Mouse (Mus musculus) forebrain, postnatal 0 days (tissue): ENCODE results near the gene Ccdc120. TPM values are rescaled to one million over a fixed set of nuclear protein-coding genes. Genes with fewer than 3 reads are reported as not detected.

Experiments
- ATAC-seq: fragments of 200-750 bp; cut with Nextera tagmentation; 2 replicates; pipeline ENCODE4 v1.8.0; 2017; ENCODE audit warnings: mild to moderate bottlenecking, moderate library complexity
- DNase-seq: peaks from one replicate; pipeline ENCODE4 v3.0.0-alpha.2; 2015
- H3K27ac ChIP-seq: fragments of 300-500 bp; sonication (generic); 2 replicates; pipeline ENCODE4 v1.5.1; 2014; ENCODE audit warnings: low read depth, mild to moderate bottlenecking, antibody characterized with exemption, low read length, moderate library complexity, mixed read lengths
- H3K27me3 ChIP-seq: fragments of 300-500 bp; sonication (generic); 2 replicates; pipeline ENCODE4 v1.6.1; 2014; ENCODE audit warnings: mild to moderate bottlenecking, low read length, mixed read lengths; ENCODE audit not compliant: insufficient read depth
- H3K36me3 ChIP-seq: fragments of 300-500 bp; sonication (generic); 2 replicates; pipeline ENCODE4 v1.6.1; 2014; ENCODE audit warnings: mild to moderate bottlenecking, moderate library complexity; ENCODE audit not compliant: insufficient read depth
- H3K4me1 ChIP-seq: fragments of 300-500 bp; sonication (generic); 2 replicates; pipeline ENCODE4 v1.6.1; 2014; ENCODE audit warnings: antibody characterized with exemption; ENCODE audit not compliant: insufficient read depth
- H3K4me2 ChIP-seq: fragments of 300-500 bp; sonication (generic); 2 replicates; pipeline ENCODE4 v1.6.1; 2014; ENCODE audit warnings: low read depth, mild to moderate bottlenecking, moderate library complexity
- H3K4me3 ChIP-seq: fragments of 300-500 bp; sonication (generic); 2 replicates; pipeline ENCODE4 v1.5.1; 2014; ENCODE audit warnings: low read depth, low read length, mixed read lengths
- H3K9ac ChIP-seq: fragments of 300-500 bp; sonication (generic); 2 replicates; pipeline ENCODE4 v1.6.1; 2014; ENCODE audit warnings: mild to moderate bottlenecking
- H3K9me3 ChIP-seq: fragments of 300-500 bp; sonication (generic); 2 replicates; pipeline ENCODE4 v1.6.1; 2016; ENCODE audit warnings: low read length
- CTCF ChIP-seq: sonication (generic); IDR thresholded peaks from 2 replicates; pipeline ENCODE4 v1.5.1; 2016; ENCODE audit warnings: antibody characterized with exemption, control low read depth, low read depth
- WGBS: fragments of 180-500 bp; shearing (Covaris S2); extraction: QIAGEN DNeasy Blood & Tissue Kit; methylation state at CpG from one replicate; pipeline ENCODE4 v1.1.7; 2014; 5-methylcytosine and 5-hydroxymethylcytosine counted together
- polyA plus RNA-seq: library from polyadenylated mRNA; unstranded; fragments of >200 nt; fragmentation: Nextera tagmentation; extraction: Ambion mirVana; gene quantifications from 2 replicates; pipeline ENCODE4 v1.2.1, GENCODE M21; 2015
- total RNA-seq: library from RNA; depleted of rRNA; stranded (reverse); fragments of >200 nt; gene quantifications from 2 replicates; pipeline ENCODE4 v1.2.3, GENCODE M21; 2014; rRNA removed

The Ccdc120 gene
- 149 and 202 TPM in 2 replicates for total RNA-seq
- polyA plus RNA-seq: 59.3 and 66.3 TPM in 2 replicates

GRCm38 (mm10) chrX:7750432-7751116 is at the start of gene Ccdc120:
Gene Ccdc120 (minus strand): TSS chrX:7750905.
- Histone ChIP-seq H3K36me3 (no peaks in the 10 kb centered on the region), H3K9me3 (no peaks in the 10 kb centered on the region), H3K27ac (peak within 1 kb of the TSS; percentile 57; the same call in 1 of the 2 replicates), H3K9ac (peak within 1 kb of the TSS; percentile 75), H3K4me3 (peak within 1 kb of the TSS; percentile 58), H3K4me1 (no peaks in the 10 kb centered on the region), H3K4me2 (peak within 1 kb of the TSS; percentile 53), H3K27me3 (no peaks in the 10 kb centered on the region)
- no peak for TF ChIP-seq CTCF
- peak; percentile 93 for ATAC-seq
- WGBS: 25% methylated on average over 51 of the region's 56 CpGs
- DNase-seq: peak; percentile 91

DNA sequence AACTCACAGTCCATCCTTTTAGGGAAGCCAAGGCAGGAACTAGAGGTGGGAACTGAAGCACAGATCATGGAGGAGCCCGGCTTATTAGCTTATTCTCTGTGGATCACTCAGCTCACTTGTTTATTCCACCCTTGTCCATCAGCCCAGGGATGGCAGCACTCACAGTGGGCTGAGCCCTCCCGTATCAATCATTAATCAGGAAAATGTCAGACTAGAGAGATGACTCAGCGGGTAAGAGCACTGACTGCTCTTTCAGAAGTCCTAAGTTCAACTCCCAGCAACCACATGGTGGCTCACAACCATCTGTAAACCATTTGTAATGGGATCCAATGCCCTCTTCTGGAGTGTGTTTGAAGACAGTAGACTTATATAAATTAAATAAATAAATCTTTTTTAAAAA is 46.6 kb upstream of the Ccdc120 start:
- H3K9ac ChIP-seq: no peak overlapping the region
- H3K4me2 ChIP-seq: no peak overlapping the region
- no peaks in the 10 kb centered on the region for H3K9me3 ChIP-seq
- no peak overlapping the region for H3K4me3 ChIP-seq
- ATAC-seq: no peak
- H3K27ac ChIP-seq: no peak overlapping the region
- peaks cover 16% of the 10 kb centered on the region; the same call in 1 of the 2 replicates for H3K36me3 ChIP-seq
- TF ChIP-seq CTCF: no peak
- no peak for DNase-seq
- no peaks in the 10 kb centered on the region for H3K4me1 ChIP-seq
- WGBS: 88% methylated on average over 3 of the region's 3 CpGs
- no peaks in the 10 kb centered on the region for H3K27me3 ChIP-seq

GRCm38 (mm10) chrX:7795016-7795415 is 44.3 kb upstream of the Ccdc120 start:
- 44% methylated on average over 7 of the region's 7 CpGs for WGBS

DNA sequence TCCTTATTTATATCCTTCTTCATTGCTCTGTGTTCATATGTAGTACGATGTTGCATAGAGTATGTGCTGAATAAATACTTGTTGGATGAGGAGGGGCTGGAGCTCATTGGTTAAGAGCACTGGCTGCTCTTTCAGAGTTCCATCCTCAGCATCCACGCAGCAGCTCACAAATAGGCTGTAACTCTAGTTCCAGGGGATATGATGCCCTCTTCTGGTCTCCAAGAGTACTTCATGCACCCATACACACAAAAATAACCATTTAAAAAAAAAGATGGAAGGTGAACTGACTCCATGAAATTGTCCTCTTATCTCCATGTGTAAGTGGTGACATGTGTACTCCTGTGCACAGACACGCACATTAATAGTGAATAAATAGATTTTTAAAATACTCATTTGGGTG is 42.7 kb upstream of the Ccdc120 start:
- TF ChIP-seq CTCF: peak; percentile 54
- no peak overlapping the region for H3K27ac ChIP-seq
- H3K27me3 ChIP-seq: no peaks in the 10 kb centered on the region
- peak; percentile 37; the same call in 1 of the 2 replicates for ATAC-seq
- no peaks in the 10 kb centered on the region; the same call in 1 of the 2 replicates for H3K36me3 ChIP-seq
- WGBS: 50% methylated on average over 3 of the region's 3 CpGs
- no peak overlapping the region for H3K4me2 ChIP-seq
- H3K4me1 ChIP-seq: no peaks in the 10 kb centered on the region
- H3K4me3 ChIP-seq: no peak overlapping the region
- DNase-seq: peak; percentile 25
- no peak overlapping the region for H3K9ac ChIP-seq
- H3K9me3 ChIP-seq: no peaks in the 10 kb centered on the region

More at GRCm38 (mm10) chrX:7795016-7795415, 44.3 kb upstream of the Ccdc120 start:
- Histone ChIP-seq H3K4me2 (no peak overlapping the region), H3K36me3 (peaks cover 9% of the 10 kb centered on the region; the same call in 1 of the 2 replicates), H3K4me3 (no peak overlapping the region), H3K4me1 (no peaks in the 10 kb centered on the region), H3K9ac (no peak overlapping the region), H3K27ac (no peak overlapping the region), H3K9me3 (no peaks in the 10 kb centered on the region), H3K27me3 (no peaks in the 10 kb centered on the region)
- DNase-seq (no peak), ATAC-seq (no peak)
- TF ChIP-seq CTCF: no peak

GRCm38 (mm10) chrX:7790309-7790708 is 39.6 kb upstream of the Ccdc120 start:
- WGBS: 27% methylated on average over 5 of the region's 5 CpGs
- Histone ChIP-seq H3K4me3 (peak overlapping the region; percentile 55), H3K27ac (peak overlapping the region; percentile 74), H3K4me2 (peak overlapping the region; percentile 49), H3K4me1 (no peaks in the 10 kb centered on the region), H3K27me3 (no peaks in the 10 kb centered on the region), H3K36me3 (no peaks in the 10 kb centered on the region; the same call in 1 of the 2 replicates), H3K9ac (peak overlapping the region; percentile 53), H3K9me3 (no peaks in the 10 kb centered on the region)
- ATAC-seq: peak; percentile 18; the same call in 1 of the 2 replicates
- DNase-seq: no peak
- TF ChIP-seq CTCF: no peak

DNA sequence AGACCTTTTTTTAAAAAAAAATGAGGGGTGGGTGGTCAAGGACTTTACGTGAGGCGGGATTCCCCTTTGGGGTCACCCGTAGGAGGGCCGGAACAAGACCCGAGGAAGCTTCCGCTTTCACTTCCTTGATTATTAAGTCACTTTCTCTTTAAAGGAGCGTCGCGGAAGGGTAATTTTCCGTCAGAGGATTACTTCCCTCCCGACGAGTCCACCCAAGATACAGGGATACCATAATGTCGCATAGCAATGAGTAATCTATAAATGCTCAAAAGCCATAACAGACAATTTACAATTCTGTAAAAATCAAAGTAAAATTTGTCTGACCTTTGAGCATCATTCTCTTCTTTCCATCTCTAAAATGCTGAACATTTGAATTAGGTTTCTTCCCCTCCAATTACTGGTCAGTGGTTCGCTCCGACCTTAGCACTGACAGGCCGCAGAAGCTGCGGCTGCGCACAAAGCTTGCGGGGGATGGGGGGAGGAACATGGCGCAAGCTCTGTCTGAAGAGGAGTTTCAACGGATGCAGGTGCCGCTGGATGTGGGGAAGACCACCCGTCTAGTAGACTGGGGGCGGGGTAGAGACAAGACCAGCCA is 38.9 kb upstream of the Ccdc120 start, which contains the start of gene Gripap1:
Gene Gripap1, plus strand, starts transcription at position 224 of the 595 bp plus-strand sequence.
- H3K9me3 ChIP-seq: no peaks in the 10 kb centered on the region
- WGBS: 23% methylated on average over 24 of the region's 24 CpGs

GRCm38 (mm10) chrX:7782603-7783092 is 31.9 kb upstream of the Ccdc120 start:
- H3K4me2 ChIP-seq: no peak overlapping the region
- no peaks in the 10 kb centered on the region for H3K27me3 ChIP-seq
- DNase-seq: no peak
- H3K27ac ChIP-seq: no peak overlapping the region
- H3K4me3 ChIP-seq: no peak overlapping the region
- H3K4me1 ChIP-seq: no peaks in the 10 kb centered on the region
- no peak for TF ChIP-seq CTCF
- H3K9me3 ChIP-seq: no peaks in the 10 kb centered on the region
- 78% methylated on average over 4 of the region's 4 CpGs for WGBS
- no peak overlapping the region for H3K9ac ChIP-seq
- no peak for ATAC-seq
- no peaks in the 10 kb centered on the region for H3K36me3 ChIP-seq

More for the DNA sequence above, 38.9 kb upstream of the Ccdc120 start, which contains the start of gene Gripap1:
- Histone ChIP-seq H3K27me3 (no peaks in the 10 kb centered on the region), H3K9ac (peak within 1 kb of the TSS; percentile 53), H3K4me1 (no peaks in the 10 kb centered on the region), H3K36me3 (no peaks in the 10 kb centered on the region), H3K4me2 (peak within 1 kb of the TSS; percentile 49), H3K4me3 (peak within 1 kb of the TSS; percentile 55), H3K27ac (peak within 1 kb of the TSS; percentile 74)
- peak; percentile 94 for ATAC-seq
- no peak for TF ChIP-seq CTCF
- peak; percentile 90 for DNase-seq
